Mouse (Mus musculus): ENCODE results near the gene Prmt2. TPM values are rescaled to one million over a fixed set of nuclear protein-coding genes. Genes with fewer than 3 reads are reported as not detected.

The Prmt2 gene
- polyA plus RNA-seq, 2 experiments: 3.8 to 4.3 TPM

DNA sequence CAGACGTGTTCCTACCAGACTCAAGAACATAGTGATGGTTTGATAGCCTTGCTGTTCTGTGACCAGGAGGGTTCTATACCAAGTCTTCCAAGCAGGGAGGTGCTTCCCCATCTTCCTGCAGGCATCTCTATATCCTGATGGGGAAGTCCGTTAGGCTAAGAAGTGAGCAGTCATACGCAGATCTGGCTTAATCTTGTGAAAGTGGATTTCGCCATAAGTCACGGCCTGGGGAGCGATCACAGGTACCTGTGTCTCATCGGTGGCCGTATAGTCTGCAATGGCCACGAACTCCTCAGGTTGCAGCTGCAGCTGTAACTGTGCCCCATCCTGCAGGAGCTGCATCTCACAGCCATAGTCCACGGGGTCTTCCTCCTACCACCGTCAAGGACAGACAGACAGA lies 11.7 kb downstream of the Prmt2 start:
- Histone ChIP-seq H3K9me3 (ENCODE audit: control insufficient read depth, low read length) (no peaks in the 10 kb centered on the region), H3K4me3 (ENCODE audit: insufficient read depth in 1 of 2, low read depth in 2 of 2, low read length in 2 of 2) (no peak overlapping the region), H3K36me3 (replicated peaks; ENCODE audit: control insufficient read depth, insufficient read depth, low read depth) (no peaks in the 10 kb centered on the region), H3K9ac (replicated peaks) (no peak overlapping the region), H3K27ac (no peak overlapping the region), H3K4me1 (replicated peaks; ENCODE audit: control insufficient read depth in 2 of 2, insufficient read depth in 2 of 2, low read length in 1 of 2) (no peaks in the 10 kb centered on the region), H3K27me3 (ENCODE audit: control insufficient read depth, insufficient read depth, low read length) (no peaks in the 10 kb centered on the region), H3K4me2 (ENCODE audit: low read depth) (no peak overlapping the region)
- ATAC-seq (ENCODE audit: insufficient read depth) (no peak), DNase-seq (ENCODE audit: low read depth in 3 of 3, low spot score in 3 of 3) (no peak)
- TF ChIP-seq CTCF (IDR thresholded peaks at IDR 0.05; ENCODE audit: low read depth) (no peak), EP300 (IDR thresholded peaks at IDR 0.05; ENCODE audit: low read depth) (no peak)
- WGBS (ENCODE audit: insufficient replicate concordance): 78% methylated on average over 11 of the region's 11 CpGs

- no peaks in the 10 kb centered on the region for H3K9me3 ChIP-seq (ENCODE audit: control insufficient read depth, low read length)
- WGBS (ENCODE audit: insufficient replicate concordance): 61% methylated on average over 9 of the region's 9 CpGs
- ATAC-seq (ENCODE audit: insufficient read depth): no peak
- H3K9ac ChIP-seq (replicated peaks): no peak overlapping the region
- no peak for DNase-seq (ENCODE audit: low read depth in 3 of 3, low spot score in 3 of 3)
- TF ChIP-seq EP300 (IDR thresholded peaks at IDR 0.05; ENCODE audit: low read depth) (no peak), CTCF (IDR thresholded peaks at IDR 0.05; ENCODE audit: low read depth) (no peak)
- H3K36me3 ChIP-seq (replicated peaks; ENCODE audit: control insufficient read depth, insufficient read depth, low read depth): no peaks in the 10 kb centered on the region
- H3K4me1 ChIP-seq (replicated peaks; ENCODE audit: control insufficient read depth in 2 of 2, insufficient read depth in 2 of 2, low read length in 1 of 2): no peaks in the 10 kb centered on the region
- H3K27ac ChIP-seq: no peak overlapping the region
- no peaks in the 10 kb centered on the region for H3K27me3 ChIP-seq (ENCODE audit: control insufficient read depth, insufficient read depth, low read length)
- no peak overlapping the region for H3K4me3 ChIP-seq (ENCODE audit: insufficient read depth in 1 of 2, low read depth in 2 of 2, low read length in 2 of 2)
- H3K4me2 ChIP-seq (ENCODE audit: low read depth): no peak overlapping the region
These were observed 19.4 kb downstream of the Prmt2 start for GRCm38 (mm10) chr10:76218240-76218639.

- 85% methylated on average over 17 of the region's 17 CpGs for WGBS (ENCODE audit: insufficient replicate concordance)
- no peak for ATAC-seq (ENCODE audit: insufficient read depth)
These were observed 20.6 kb downstream of the Prmt2 start for GRCm38 (mm10) chr10:76217056-76217455.

DNA sequence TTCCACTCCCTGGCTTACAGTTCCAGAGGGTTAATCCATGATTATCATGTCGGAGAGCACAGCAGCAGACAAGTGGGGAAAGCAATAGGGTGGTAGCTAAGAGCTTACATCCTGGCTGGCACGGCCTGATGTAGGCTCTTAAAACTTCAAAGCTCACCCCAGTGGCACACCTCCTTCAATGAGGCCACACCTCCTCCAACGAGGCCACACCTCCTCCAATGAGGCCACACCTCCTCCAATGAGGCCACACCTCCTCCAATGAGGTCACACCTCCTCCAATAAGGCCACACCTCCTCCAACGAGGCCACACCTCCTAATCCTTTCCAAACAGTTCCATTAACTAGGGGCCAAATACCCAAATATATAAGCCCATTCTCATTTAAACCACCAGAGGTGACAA lies 23.5 kb downstream of the Prmt2 start:
- no peak for DNase-seq (ENCODE audit: low read depth in 3 of 3, low spot score in 3 of 3)
- WGBS (ENCODE audit: insufficient replicate concordance): 58% methylated on average over 4 of the region's 4 CpGs
- Histone ChIP-seq H3K4me3 (ENCODE audit: insufficient read depth in 1 of 2, low read depth in 2 of 2, low read length in 2 of 2) (no peak overlapping the region), H3K27ac (no peak overlapping the region), H3K4me1 (replicated peaks; ENCODE audit: control insufficient read depth in 2 of 2, insufficient read depth in 2 of 2, low read length in 1 of 2) (no peaks in the 10 kb centered on the region), H3K4me2 (ENCODE audit: low read depth) (no peak overlapping the region), H3K9me3 (ENCODE audit: control insufficient read depth, low read length) (no peaks in the 10 kb centered on the region), H3K36me3 (replicated peaks; ENCODE audit: control insufficient read depth, insufficient read depth, low read depth) (no peaks in the 10 kb centered on the region), H3K9ac (replicated peaks) (no peak overlapping the region), H3K27me3 (ENCODE audit: control insufficient read depth, insufficient read depth, low read length) (no peaks in the 10 kb centered on the region)
- TF ChIP-seq EP300 (IDR thresholded peaks at IDR 0.05; ENCODE audit: low read depth): no peak
- no peak for TF ChIP-seq CTCF (IDR thresholded peaks at IDR 0.05; ENCODE audit: low read depth)
- ATAC-seq (ENCODE audit: insufficient read depth): no peak

More at GRCm38 (mm10) chr10:76217056-76217455, 20.6 kb downstream of the Prmt2 start:
- no peak overlapping the region for H3K9ac ChIP-seq (replicated peaks)
- H3K27me3 ChIP-seq (ENCODE audit: control insufficient read depth, insufficient read depth, low read length): no peaks in the 10 kb centered on the region
- H3K4me2 ChIP-seq (ENCODE audit: low read depth): no peak overlapping the region
- no peak overlapping the region for H3K27ac ChIP-seq
- no peak for DNase-seq (ENCODE audit: low read depth in 3 of 3, low spot score in 3 of 3)
- no peaks in the 10 kb centered on the region for H3K4me1 ChIP-seq (replicated peaks; ENCODE audit: control insufficient read depth in 2 of 2, insufficient read depth in 2 of 2, low read length in 1 of 2)
- no peaks in the 10 kb centered on the region for H3K9me3 ChIP-seq (ENCODE audit: control insufficient read depth, low read length)
- H3K36me3 ChIP-seq (replicated peaks; ENCODE audit: control insufficient read depth, insufficient read depth, low read depth): no peaks in the 10 kb centered on the region
- TF ChIP-seq CTCF (IDR thresholded peaks at IDR 0.05; ENCODE audit: low read depth): no peak
- no peak for TF ChIP-seq EP300 (IDR thresholded peaks at IDR 0.05; ENCODE audit: low read depth)
- no peak overlapping the region for H3K4me3 ChIP-seq (ENCODE audit: insufficient read depth in 1 of 2, low read depth in 2 of 2, low read length in 2 of 2)

GRCm38 (mm10) chr10:76212121-76212520 lies 25.5 kb downstream of the Prmt2 start:
- Histone ChIP-seq H3K27me3 (ENCODE audit: control insufficient read depth, insufficient read depth, low read length) (no peaks in the 10 kb centered on the region), H3K36me3 (replicated peaks; ENCODE audit: control insufficient read depth, insufficient read depth, low read depth) (no peaks in the 10 kb centered on the region), H3K9ac (replicated peaks) (no peak overlapping the region), H3K4me1 (replicated peaks; ENCODE audit: control insufficient read depth in 2 of 2, insufficient read depth in 2 of 2, low read length in 1 of 2) (no peaks in the 10 kb centered on the region), H3K4me3 (ENCODE audit: insufficient read depth in 1 of 2, low read depth in 2 of 2, low read length in 2 of 2) (no peak overlapping the region), H3K27ac (no peak overlapping the region), H3K4me2 (ENCODE audit: low read depth) (no peak overlapping the region), H3K9me3 (ENCODE audit: control insufficient read depth, low read length) (no peaks in the 10 kb centered on the region)
- DNase-seq (ENCODE audit: low read depth in 3 of 3, low spot score in 3 of 3) (no peak), ATAC-seq (ENCODE audit: insufficient read depth) (no peak)
- TF ChIP-seq CTCF (IDR thresholded peaks at IDR 0.05; ENCODE audit: low read depth) (no peak), EP300 (IDR thresholded peaks at IDR 0.05; ENCODE audit: low read depth) (no peak)
- 63% methylated on average over 6 of the region's 6 CpGs for WGBS (ENCODE audit: insufficient replicate concordance)

Measured in liver, embryonic 14.5 days (tissue).